Mouse (Mus musculus) inflammation-experienced regulatory T-cells, adult 6 months (primary cell): ENCODE measurements around the gene Stx1a. TPM values are rescaled to one million over a fixed set of nuclear protein-coding genes. Genes with fewer than 3 reads are reported as not detected.

Source experiments
- ATAC-seq: one replicate; pipeline ENCODE4 v1.8.0; 2017
- polyA plus RNA-seq, 3 experiments: library from polyadenylated mRNA; unstranded; fragments of 100-300 nt; shearing (Covaris generic); gene quantifications; one replicate each; pipeline ENCODE4 v1.2.1; 2017

Gene Stx1a
- polyA plus RNA-seq, 3 experiments from 2014 or later, result 4.4 to 24.9 (median 20.8) TPM

- no peak for ATAC-seq
These were observed 66.4 kb downstream of the Stx1a start, which contains the start of gene Mlxipl for GRCm38 (mm10) chr5:135089653-135090052. Mlxipl (plus strand) TSS chr5:135089890.

Other genes starting within 250 kb of the Stx1a start
- not detected for gene Tmem270, start 116.7 kb upstream of the Stx1a start, polyA plus RNA-seq
- not detected for gene Cldn13, start 108.0 kb upstream of the Stx1a start, polyA plus RNA-seq
- gene Mettl27, start 91.1 kb upstream of the Stx1a start, polyA plus RNA-seq, result 10 to 100 TPM in 2 of 3 experiments, 1 to 10 TPM in 1; 6.3 to 17.2 (median 12.0) TPM
- gene Cldn4, start 76.5 kb upstream of the Stx1a start, polyA plus RNA-seq, result not detected
- not detected for gene Cldn3, start 37.3 kb upstream of the Stx1a start, polyA plus RNA-seq
- gene Abhd11, start 14.3 kb upstream of the Stx1a start, polyA plus RNA-seq, result 10 to 100 TPM; 26.7 to 80.0 (median 60.4) TPM
- 10 to 100 TPM; 18.9 to 32.0 (median 30.4) TPM for gene Dnajc30, start 40.7 kb downstream of the Stx1a start, polyA plus RNA-seq
- gene Bud23, start 41.5 kb downstream of the Stx1a start, polyA plus RNA-seq, result 10 to 100 TPM; 63.3 to 71.1 (median 67.0) TPM
- gene Vps37d, start 54.8 kb downstream of the Stx1a start, polyA plus RNA-seq, result not detected
- gene Mlxipl, start 66.4 kb downstream of the Stx1a start, polyA plus RNA-seq, result not detected
- 1 to 10 TPM; 5.2 to 9.2 (median 5.8) TPM for gene Tbl2, start 126.2 kb downstream of the Stx1a start, polyA plus RNA-seq
- gene Bcl7b, start 144.8 kb downstream of the Stx1a start, polyA plus RNA-seq, result 10 to 100 TPM; 39.0 to 55.4 (median 54.2) TPM
- 10 to 100 TPM; 25.0 to 27.5 (median 26.0) TPM for gene Baz1b, start 163.8 kb downstream of the Stx1a start, polyA plus RNA-seq
- gene Fzd9, start 227.7 kb downstream of the Stx1a start, polyA plus RNA-seq, result under 1 TPM in 1 of 3 experiments, not detected in 2; 0.15 TPM